Mouse (Mus musculus): ENCODE data around the gene Plekha4. TPM values are rescaled to one million over a fixed set of nuclear protein-coding genes. Genes with fewer than 3 reads are reported as not detected.
"Not testable (repeated sequence)": the region's sequence is repeated elsewhere in the genome, so short reads cannot be mapped to it uniquely, and the experiment has no call there.

Gene Plekha4
- polyA plus RNA-seq, 1 experiment from 2014 or later: 2.2 TPM

GRCm38 (mm10) chr7:45522194-45522752 lies 3.9 kb upstream of the Plekha4 start:
- CTCF ChIA-PET: interaction anchor here (0.6 to 2.6 kb wide), 5 partner anchors 17 to 160 kb away, joined by 3 to 8 read pairs (median 6); no protein-coding TSS in a partner anchor
- no peak for TF ChIP-seq CTCF (IDR thresholded peaks at IDR 0.05)
- ATAC-seq (no peak), DNase-seq (ENCODE audit: low read depth, low spot score) (no peak)
- in situ Hi-C loops (cut with MboI; ENCODE audit: low pct_unique_long_range_greater_than_20kb): no loop called here
- POLR2A ChIA-PET: interaction anchor here (0.8 to 1.1 kb wide), 2 partner anchors 16 to 47 kb away, joined by 3 to 4 read pairs; no protein-coding TSS in a partner anchor
- H3K27me3 ChIP-seq: no peaks in the 10 kb centered on the region

GRCm38 (mm10) chr7:45522957-45523676 lies 3.0 kb upstream of the Plekha4 start:
- TF ChIP-seq CTCF (IDR thresholded peaks at IDR 0.05): no peak
- H3K27me3 ChIP-seq: no peaks in the 10 kb centered on the region
- DNase-seq (ENCODE audit: low read depth, low spot score): no peak
- peak; percentile 14 for ATAC-seq
- ChIA-PET POLR2A (interaction anchor here (0.7 kb wide), 1 partner anchor 124 kb away, joined by 3 read pairs; no protein-coding TSS in a partner anchor), CTCF (interaction anchor here (1.0 to 2.6 kb wide), 4 partner anchors 13 to 159 kb away, joined by 4 to 8 read pairs (median 6); partner anchors contain the start of gene Nucb1)
- in situ Hi-C loops (cut with MboI; ENCODE audit: low pct_unique_long_range_greater_than_20kb): no loop called here

- CTCF ChIA-PET: interaction anchor here (1.0 to 2.6 kb wide), 4 partner anchors 13 to 159 kb away, joined by 4 to 8 read pairs (median 6); partner anchors contain the start of gene Nucb1
- no peak for TF ChIP-seq CTCF (IDR thresholded peaks at IDR 0.05)
- no peaks in the 10 kb centered on the region for H3K27me3 ChIP-seq
- POLR2A ChIA-PET: interaction anchor here (0.7 kb wide), 1 partner anchor 123 kb away, joined by 3 read pairs; no protein-coding TSS in a partner anchor
- DNase-seq (ENCODE audit: low read depth, low spot score) (no peak), ATAC-seq (no peak)
- in situ Hi-C loops (cut with MboI; ENCODE audit: low pct_unique_long_range_greater_than_20kb): no loop called here
These were observed 2.4 kb upstream of the Plekha4 start for GRCm38 (mm10) chr7:45523678-45524170.

GRCm38 (mm10) chr7:45524841-45525621 lies 1.1 kb upstream of the Plekha4 start:
- no peaks in the 10 kb centered on the region for H3K27me3 ChIP-seq
- ATAC-seq: peak; percentile 28
- in situ Hi-C loops (cut with MboI; ENCODE audit: low pct_unique_long_range_greater_than_20kb): no loop called here
- TF ChIP-seq CTCF (IDR thresholded peaks at IDR 0.05): no peak
- ChIA-PET POLR2A (interaction anchor here (0.6 to 2.0 kb wide), 6 partner anchors 13 to 68 kb away, joined by 3 to 6 read pairs (median 4); no protein-coding TSS in a partner anchor), CTCF (interaction anchor here (1.5 kb wide), 1 partner anchor 48 kb away, joined by 4 read pairs; no protein-coding TSS in a partner anchor)
- no peak for DNase-seq (ENCODE audit: low read depth, low spot score)

GRCm38 (mm10) chr7:45526474-45527120 lies 467 bp downstream of the Plekha4 start:
- ChIA-PET POLR2A (interaction anchor here (0.7 to 2.0 kb wide), 3 partner anchors 24 to 164 kb away, joined by 3 to 6 read pairs (median 6); no protein-coding TSS in a partner anchor), CTCF (interaction anchor here (1.4 kb wide), 1 partner anchor 50 kb away, joined by 3 read pairs; no protein-coding TSS in a partner anchor)
- no peaks in the 10 kb centered on the region for H3K27me3 ChIP-seq
- TF ChIP-seq CTCF (IDR thresholded peaks at IDR 0.05): no peak
- no peak for ATAC-seq
- no peak for DNase-seq (ENCODE audit: low read depth, low spot score)
- in situ Hi-C loops (cut with MboI; ENCODE audit: low pct_unique_long_range_greater_than_20kb): no loop called here

- CTCF ChIA-PET: interaction anchor here (1.4 kb wide), 1 partner anchor 50 kb away, joined by 3 read pairs; no protein-coding TSS in a partner anchor
- in situ Hi-C loops (cut with MboI; ENCODE audit: low pct_unique_long_range_greater_than_20kb); DNase-seq (ENCODE audit: low read depth, low spot score); ATAC-seq; H3K27me3 ChIP-seq: not testable (repeated sequence)
- POLR2A ChIA-PET: interaction anchor here (1.4 kb wide), 1 partner anchor 56 kb away, joined by 3 read pairs; no protein-coding TSS in a partner anchor
These were observed 1.0 kb downstream of the Plekha4 start for GRCm38 (mm10) chr7:45527169-45527568.

GRCm38 (mm10) chr7:45529461-45529860 lies 3.3 kb downstream of the Plekha4 start:
- CTCF ChIA-PET: no interaction called here
- POLR2A ChIA-PET: no interaction called here
- in situ Hi-C loops (cut with MboI; ENCODE audit: low pct_unique_long_range_greater_than_20kb): no loop called here
- DNase-seq (ENCODE audit: low read depth, low spot score): no peak
- no peak for ATAC-seq
- no peak for TF ChIP-seq CTCF (IDR thresholded peaks at IDR 0.05)
- no peaks in the 10 kb centered on the region for H3K27me3 ChIP-seq

- no peak for DNase-seq (ENCODE audit: low read depth, low spot score)
- no peaks in the 10 kb centered on the region for H3K27me3 ChIP-seq
These were observed 4.5 kb downstream of the Plekha4 start for GRCm38 (mm10) chr7:45530643-45531042.

GRCm38 (mm10) chr7:45535676-45536075 lies 9.5 kb downstream of the Plekha4 start:
- ChIA-PET POLR2A (no interaction called here), CTCF (interaction anchor here (0.9 kb wide), 1 partner anchor 17 kb away, joined by 3 read pairs; no protein-coding TSS in a partner anchor)
- H3K27me3 ChIP-seq: no peaks in the 10 kb centered on the region
- no peak for ATAC-seq
- TF ChIP-seq CTCF (IDR thresholded peaks at IDR 0.05): no peak
- in situ Hi-C loops (cut with MboI; ENCODE audit: low pct_unique_long_range_greater_than_20kb): no loop called here
- no peak for DNase-seq (ENCODE audit: low read depth, low spot score)

More at GRCm38 (mm10) chr7:45530643-45531042, 4.5 kb downstream of the Plekha4 start:
- in situ Hi-C loops (cut with MboI; ENCODE audit: low pct_unique_long_range_greater_than_20kb): no loop called here
- TF ChIP-seq CTCF (IDR thresholded peaks at IDR 0.05): no peak
- no peak for ATAC-seq
- POLR2A ChIA-PET: no interaction called here
- CTCF ChIA-PET: no interaction called here

All from Patski (cell line).